Mouse (Mus musculus) thymus, adult 2 months (tissue): ENCODE measurements around the gene Pxylp1. TPM values are rescaled to one million over a fixed set of nuclear protein-coding genes. Genes with fewer than 3 reads are reported as not detected.

Source experiments
- DNase-seq: peaks from one replicate; pipeline ENCODE4 v3.0.0; 2021
- H3K27ac ChIP-seq: fragments of 200-500 bp; 2 replicates; pipeline ENCODE4 v1.5.1; 2012; ENCODE audit warnings: low read length, control low read depth; ENCODE audit not compliant: control insufficient read depth, insufficient read depth
- H3K27me3 ChIP-seq: fragments of 200-500 bp; 2 replicates; pipeline ENCODE4 v1.6.1; 2012; ENCODE audit warnings: mild to moderate bottlenecking, low read length, moderate library complexity, mixed read lengths; ENCODE audit not compliant: control insufficient read depth, insufficient read depth
- H3K36me3 ChIP-seq: fragments of 200-500 bp; 2 replicates; pipeline ENCODE4 v1.6.1; 2012; ENCODE audit warnings: mild to moderate bottlenecking, low read length, moderate library complexity; ENCODE audit not compliant: control insufficient read depth, insufficient read depth
- H3K4me1 ChIP-seq: fragments of 200-500 bp; replicated peaks from 2 replicates; pipeline ENCODE4 v1.6.1; 2012; ENCODE audit warnings: low read length; ENCODE audit not compliant: control insufficient read depth, insufficient read depth
- H3K4me3 ChIP-seq: fragments of 200-500 bp; 2 replicates; pipeline ENCODE4 v1.5.1; 2012; ENCODE audit warnings: mild to moderate bottlenecking, low read length, control low read depth, moderate library complexity; ENCODE audit not compliant: control insufficient read depth, insufficient read depth
- CTCF ChIP-seq: fragments of 200-500 bp; IDR thresholded peaks from 2 replicates; pipeline ENCODE4 v1.5.1; 2012; ENCODE audit warnings: mild to moderate bottlenecking, control low read depth, low read length, moderate library complexity, borderline replicate concordance; ENCODE audit not compliant: control insufficient read depth, poor library complexity, insufficient read depth; ENCODE audit errors: extremely low read depth
- POLR2A ChIP-seq: fragments of 200-500 bp; IDR thresholded peaks from 2 replicates; pipeline ENCODE4 v1.6.1; 2012; ENCODE audit warnings: mild to moderate bottlenecking, low read length, control low read depth, moderate library complexity; ENCODE audit not compliant: control insufficient read depth, poor library complexity, insufficient read depth; ENCODE audit errors: extremely low read depth
- WGBS: fragments of 180-500 bp; shearing (Covaris S2); methylation state at CpG from one replicate; pipeline ENCODE4 v1.1.7; 2018; 5-methylcytosine and 5-hydroxymethylcytosine counted together
- polyA plus RNA-seq: library from polyadenylated mRNA; depleted of rRNA; stranded (reverse); fragments of >200 nt; gene quantifications from 2 replicates; pipeline ENCODE4 v1.2.3, GENCODE M21; 2012

The Pxylp1 gene
- polyA plus RNA-seq, 1 experiment = 4.4 TPM

DNA sequence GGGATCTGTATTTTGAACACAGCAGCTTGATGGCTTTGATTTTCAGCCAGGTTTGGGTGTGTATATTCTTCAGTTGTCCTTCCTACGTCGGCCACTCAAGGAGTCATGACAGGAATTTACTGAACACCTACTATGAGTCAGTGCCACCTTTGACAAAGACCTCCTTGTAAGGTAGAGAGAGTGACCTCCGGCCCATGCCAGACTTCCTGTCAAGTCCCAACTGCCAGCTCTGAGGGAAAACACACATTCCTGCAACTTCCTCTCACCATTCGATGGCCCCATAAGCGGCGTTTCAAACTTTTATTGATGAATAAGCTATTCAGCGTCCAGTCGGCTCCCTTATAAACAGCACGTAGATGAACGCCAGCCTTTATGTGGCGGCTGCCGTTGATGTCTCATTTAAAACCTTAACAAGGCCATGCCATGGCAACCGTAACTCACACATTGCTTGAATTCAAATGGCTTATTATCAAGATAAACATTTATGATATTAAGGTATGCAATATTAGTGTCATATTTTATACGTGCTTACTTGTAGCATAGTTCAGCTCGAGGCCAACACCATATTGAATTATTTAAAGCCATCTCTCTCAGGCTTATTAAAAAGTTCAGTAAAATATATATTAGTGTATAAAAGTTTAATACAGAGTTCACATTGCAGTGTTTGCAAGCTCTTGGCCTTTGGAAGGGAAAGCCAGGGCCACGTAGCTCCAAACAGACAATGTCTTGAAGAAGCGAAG lies 31.3 kb upstream of the Pxylp1 start:
- no peak for DNase-seq
- H3K4me3 ChIP-seq = no peak overlapping the region
- no peaks in the 10 kb centered on the region for H3K27me3 ChIP-seq
- WGBS = 82% methylated on average over 17 of the region's 17 CpGs
- no peak overlapping the region for H3K27ac ChIP-seq
- no peaks in the 10 kb centered on the region for H3K4me1 ChIP-seq
- H3K36me3 ChIP-seq = no peaks in the 10 kb centered on the region
- no peak for TF ChIP-seq CTCF
- no peak for TF ChIP-seq POLR2A

DNA sequence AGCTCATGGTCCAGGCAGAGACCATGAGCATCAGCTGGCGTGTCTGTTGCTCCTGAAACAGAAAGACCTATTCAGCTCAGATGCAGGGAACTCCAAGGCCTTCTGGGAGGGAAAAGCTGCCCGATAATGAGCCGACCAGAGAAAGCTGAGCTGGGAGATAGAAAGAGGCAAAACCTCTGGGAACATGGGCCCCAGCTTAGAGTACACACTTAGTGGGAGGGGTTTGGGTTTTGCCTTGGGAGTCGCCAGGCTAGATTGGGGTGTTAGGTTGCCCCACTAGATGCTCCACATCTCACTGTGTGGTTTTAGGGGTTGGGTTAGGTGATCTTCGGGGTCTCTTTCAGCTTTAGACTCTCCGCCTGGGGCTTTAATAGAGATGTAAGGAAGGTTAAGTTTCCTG lies 30.6 kb upstream of the Pxylp1 start:
- no peak overlapping the region for H3K4me3 ChIP-seq
- H3K27ac ChIP-seq = no peak overlapping the region
- TF ChIP-seq CTCF (no peak), POLR2A (no peak)
- no peak for DNase-seq
- no peaks in the 10 kb centered on the region for H3K4me1 ChIP-seq
- WGBS = 95% methylated on average over 6 of the region's 6 CpGs
- no peaks in the 10 kb centered on the region for H3K36me3 ChIP-seq
- H3K27me3 ChIP-seq = no peaks in the 10 kb centered on the region

- Histone ChIP-seq H3K36me3 (no peaks in the 10 kb centered on the region), H3K27me3 (no peaks in the 10 kb centered on the region), H3K4me3 (no peak overlapping the region), H3K4me1 (no peaks in the 10 kb centered on the region), H3K27ac (no peak overlapping the region)
- no peak for TF ChIP-seq POLR2A
- TF ChIP-seq CTCF = peak; percentile 96; the same call in 1 of the 2 replicates
- WGBS = 40% methylated on average over 27 of the region's 27 CpGs
- peak; percentile 98 for DNase-seq
Observed at GRCm38 (mm10) chr9:96916620-96917538, 24.4 kb upstream of the Pxylp1 start.

DNA sequence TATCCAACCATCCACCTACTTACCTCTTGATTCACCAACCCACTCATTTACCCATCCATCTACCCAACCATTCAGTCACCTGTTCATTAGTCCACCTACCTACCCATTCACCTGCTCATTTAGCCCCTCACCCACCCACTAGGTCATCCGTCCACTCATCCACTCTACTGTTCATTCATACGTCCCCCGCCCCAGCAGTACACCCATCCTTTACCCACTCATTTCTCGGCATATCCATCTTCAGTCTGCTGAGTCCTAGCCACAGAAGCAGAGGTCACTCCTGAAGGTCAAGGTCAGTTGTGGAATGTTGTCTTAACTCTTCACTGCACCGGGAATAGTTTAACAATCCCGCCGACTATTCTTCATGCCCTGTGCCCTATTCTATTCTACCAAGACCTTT lies 23.6 kb upstream of the Pxylp1 start:
- TF ChIP-seq CTCF = no peak
- no peak for TF ChIP-seq POLR2A
- Histone ChIP-seq H3K27ac (no peak overlapping the region), H3K4me1 (no peaks in the 10 kb centered on the region), H3K4me3 (no peak overlapping the region), H3K27me3 (no peaks in the 10 kb centered on the region), H3K36me3 (no peaks in the 10 kb centered on the region)
- WGBS = 76% methylated on average over 7 of the region's 7 CpGs
- DNase-seq = no peak

GRCm38 (mm10) chr9:96914851-96915250 lies 22.4 kb upstream of the Pxylp1 start:
- TF ChIP-seq CTCF = no peak
- no peak for TF ChIP-seq POLR2A
- no peaks in the 10 kb centered on the region for H3K4me1 ChIP-seq
- DNase-seq = no peak

GRCm38 (mm10) chr9:96914005-96914404 lies 21.5 kb upstream of the Pxylp1 start:
- no peaks in the 10 kb centered on the region for H3K36me3 ChIP-seq
- no peaks in the 10 kb centered on the region for H3K4me1 ChIP-seq
- H3K4me3 ChIP-seq = no peak overlapping the region
- WGBS = 99% methylated on average over 3 of the region's 3 CpGs
- no peaks in the 10 kb centered on the region for H3K27me3 ChIP-seq
- no peak for DNase-seq
- no peak for TF ChIP-seq CTCF
- TF ChIP-seq POLR2A = no peak
- no peak overlapping the region for H3K27ac ChIP-seq

More at GRCm38 (mm10) chr9:96914851-96915250, 22.4 kb upstream of the Pxylp1 start:
- H3K27ac ChIP-seq = no peak overlapping the region
- no peak overlapping the region for H3K4me3 ChIP-seq
- H3K27me3 ChIP-seq = no peaks in the 10 kb centered on the region
- no peaks in the 10 kb centered on the region for H3K36me3 ChIP-seq
- WGBS = 93% methylated on average over 6 of the region's 6 CpGs
